Mouse (Mus musculus): ENCODE data around the gene Slc44a5.
"Not testable (repeated sequence)": the region's sequence is repeated elsewhere in the genome, so short reads cannot be mapped to it uniquely, and the experiment has no call there.

The Slc44a5 gene

GRCm38 (mm10) chr3:153969451-153969850, 3.8 kb upstream of the Slc44a5 start:
- no peak for DNase-seq (ENCODE audit: low spot score in 2 of 2)

GRCm38 (mm10) chr3:153973949-153974760, 919 bp downstream of the Slc44a5 start:
- no peak for DNase-seq (ENCODE audit: low spot score in 2 of 2)

- DNase-seq (ENCODE audit: low spot score in 2 of 2): no peak
Observed at GRCm38 (mm10) chr3:153975060-153975459, 1.8 kb downstream of the Slc44a5 start.

- DNase-seq (ENCODE audit: low spot score in 2 of 2): no peak
Observed at GRCm38 (mm10) chr3:153975791-153976190, 2.6 kb downstream of the Slc44a5 start.

GRCm38 (mm10) chr3:153980611-153981010, 7.4 kb downstream of the Slc44a5 start:
- no peak for DNase-seq (ENCODE audit: low spot score in 2 of 2)

- DNase-seq (ENCODE audit: low spot score in 2 of 2): no peak
Observed at GRCm38 (mm10) chr3:153984428-153985340, 11.4 kb downstream of the Slc44a5 start.

- DNase-seq (ENCODE audit: low spot score in 2 of 2): no peak
Observed at GRCm38 (mm10) chr3:153999797-154000528, 26.7 kb downstream of the Slc44a5 start.

- DNase-seq (ENCODE audit: low spot score in 2 of 2): no peak
Observed at GRCm38 (mm10) chr3:154001348-154001747, 28.1 kb downstream of the Slc44a5 start.

GRCm38 (mm10) chr3:154046876-154047275, 73.6 kb downstream of the Slc44a5 start:
- no peak for DNase-seq (ENCODE audit: low spot score in 2 of 2)

- DNase-seq (ENCODE audit: low spot score in 2 of 2): no peak
Observed at GRCm38 (mm10) chr3:154053331-154053730, 80.1 kb downstream of the Slc44a5 start.

GRCm38 (mm10) chr3:154057464-154057863, 84.2 kb downstream of the Slc44a5 start:
- DNase-seq (ENCODE audit: low spot score in 2 of 2): no peak

- DNase-seq (ENCODE audit: low spot score in 2 of 2): no peak
Observed at GRCm38 (mm10) chr3:154058200-154058599, 85.0 kb downstream of the Slc44a5 start.

- not testable (repeated sequence) for DNase-seq (ENCODE audit: low spot score in 2 of 2)
Observed at GRCm38 (mm10) chr3:154071989-154072388, 98.8 kb downstream of the Slc44a5 start.

GRCm38 (mm10) chr3:154075749-154076148, 102.5 kb downstream of the Slc44a5 start:
- DNase-seq (ENCODE audit: low spot score in 2 of 2): no peak

GRCm38 (mm10) chr3:154081687-154082086, 108.5 kb downstream of the Slc44a5 start:
- DNase-seq (ENCODE audit: low spot score in 2 of 2): no peak

GRCm38 (mm10) chr3:154082241-154082640, 109.0 kb downstream of the Slc44a5 start:
- no peak for DNase-seq (ENCODE audit: low spot score in 2 of 2)

- DNase-seq (ENCODE audit: low spot score in 2 of 2): no peak
Observed at GRCm38 (mm10) chr3:154082961-154083360, 109.7 kb downstream of the Slc44a5 start.

GRCm38 (mm10) chr3:154089996-154090395, 116.8 kb downstream of the Slc44a5 start:
- DNase-seq (ENCODE audit: low spot score in 2 of 2): no peak

GRCm38 (mm10) chr3:154091468-154092338, 118.5 kb downstream of the Slc44a5 start:
- no peak for DNase-seq (ENCODE audit: low spot score in 2 of 2)

- no peak for DNase-seq (ENCODE audit: low spot score in 2 of 2)
Observed at GRCm38 (mm10) chr3:154092466-154092865, 119.2 kb downstream of the Slc44a5 start.
